Mouse (Mus musculus): Measurements from ENCODE around the gene Fez2.

The Fez2 gene

GRCm38 (mm10) chr17:78408386-78408785, 9.6 kb downstream of the Fez2 start:
- no peak for DNase-seq (ENCODE audit: low spot score in 2 of 2)

GRCm38 (mm10) chr17:78407581-78407980, 10.4 kb downstream of the Fez2 start:
- no peak for DNase-seq (ENCODE audit: low spot score in 2 of 2)

- no peak for DNase-seq (ENCODE audit: low spot score in 2 of 2)
These were observed 11.1 kb downstream of the Fez2 start for GRCm38 (mm10) chr17:78406854-78407253.

GRCm38 (mm10) chr17:78405336-78405735, 12.6 kb downstream of the Fez2 start:
- no peak for DNase-seq (ENCODE audit: low spot score in 2 of 2)

- no peak for DNase-seq (ENCODE audit: low spot score in 2 of 2)
These were observed 14.1 kb downstream of the Fez2 start for GRCm38 (mm10) chr17:78403804-78404203.

- DNase-seq (ENCODE audit: low spot score in 2 of 2), result no peak
These were observed 14.7 kb downstream of the Fez2 start for GRCm38 (mm10) chr17:78403229-78403628.

- no peak for DNase-seq (ENCODE audit: low spot score in 2 of 2)
These were observed 15.8 kb downstream of the Fez2 start for GRCm38 (mm10) chr17:78402174-78402573.

GRCm38 (mm10) chr17:78401713-78402112, 16.2 kb downstream of the Fez2 start:
- DNase-seq (ENCODE audit: low spot score in 2 of 2), result no peak

- DNase-seq (ENCODE audit: low spot score in 2 of 2), result no peak
These were observed 16.6 kb downstream of the Fez2 start for GRCm38 (mm10) chr17:78401311-78401710.

- DNase-seq (ENCODE audit: low spot score in 2 of 2), result peak in 1 of 2 experiments; percentile 64
These were observed 17.7 kb downstream of the Fez2 start for GRCm38 (mm10) chr17:78400130-78400840.

GRCm38 (mm10) chr17:78392401-78393087, 25.4 kb downstream of the Fez2 start:
- no peak for DNase-seq (ENCODE audit: low spot score in 2 of 2)

GRCm38 (mm10) chr17:78389573-78389972, 28.4 kb downstream of the Fez2 start:
- no peak for DNase-seq (ENCODE audit: low spot score in 2 of 2)

GRCm38 (mm10) chr17:78388101-78388847, 29.7 kb downstream of the Fez2 start:
- no peak for DNase-seq (ENCODE audit: low spot score in 2 of 2)

GRCm38 (mm10) chr17:78387665-78388064, 30.3 kb downstream of the Fez2 start:
- no peak for DNase-seq (ENCODE audit: low spot score in 2 of 2)

- DNase-seq (ENCODE audit: low spot score in 2 of 2), result no peak
These were observed 35.6 kb downstream of the Fez2 start for GRCm38 (mm10) chr17:78382321-78382720.

GRCm38 (mm10) chr17:78379730-78380245, 38.2 kb downstream of the Fez2 start:
- DNase-seq (ENCODE audit: low spot score in 2 of 2), result no peak

GRCm38 (mm10) chr17:78379079-78379729, 38.7 kb downstream of the Fez2 start:
- no peak for DNase-seq (ENCODE audit: low spot score in 2 of 2)

GRCm38 (mm10) chr17:78376587-78376986, 41.4 kb downstream of the Fez2 start:
- DNase-seq (ENCODE audit: low spot score in 2 of 2), result no peak

- no peak for DNase-seq (ENCODE audit: low spot score in 2 of 2)
These were observed 43.2 kb downstream of the Fez2 start for GRCm38 (mm10) chr17:78374756-78375155.

GRCm38 (mm10) chr17:78373849-78374248, 44.1 kb downstream of the Fez2 start:
- DNase-seq (ENCODE audit: low spot score in 2 of 2), result no peak

GRCm38 (mm10) chr17:78373174-78373573, 44.8 kb downstream of the Fez2 start:
- no peak for DNase-seq (ENCODE audit: low spot score in 2 of 2)

- no peak for DNase-seq (ENCODE audit: low spot score in 2 of 2)
These were observed 47.5 kb downstream of the Fez2 start for GRCm38 (mm10) chr17:78370445-78370844.

All from left cerebral cortex, adult 9 months (tissue).